Mouse (Mus musculus) embryonic fibroblast, embryonic 13.5 days (primary cell): Measurements from ENCODE around the gene Fam151b. TPM values are rescaled to one million over a fixed set of nuclear protein-coding genes. Genes with fewer than 3 reads are reported as not detected.

Source experiments
- H3K27ac ChIP-seq: 2 replicates; pipeline ENCODE4 v1.5.1; 2012; ENCODE audit warnings: low read length, control low read depth, inconsistent platforms; ENCODE audit not compliant: insufficient read depth
- H3K4me1 ChIP-seq: 2 replicates; pipeline ENCODE4 v1.6.1; 2011; ENCODE audit warnings: low read length; ENCODE audit not compliant: control insufficient read depth, insufficient read depth
- H3K4me3 ChIP-seq: 2 replicates; pipeline ENCODE4 v1.5.1; 2011; ENCODE audit warnings: mild to moderate bottlenecking, control low read depth, low read length; ENCODE audit not compliant: insufficient read depth
- CTCF ChIP-seq: IDR thresholded peaks from 2 replicates; pipeline ENCODE4 v1.5.1; 2011; ENCODE audit warnings: mild to moderate bottlenecking, control low read depth, low read length, moderate library complexity, borderline replicate concordance; ENCODE audit not compliant: insufficient read depth
- POLR2A ChIP-seq: IDR thresholded peaks from 2 replicates; pipeline ENCODE4 v1.6.1; 2011; ENCODE audit warnings: low read depth, mild to moderate bottlenecking, control low read depth, low read length, moderate library complexity
- polyA plus RNA-seq: library from polyadenylated mRNA; stranded (reverse); fragments of >200 nt; gene quantifications from 2 replicates; pipeline ENCODE4 v1.2.4, GENCODE M21; 2011; ENCODE audit warnings: low read depth; ENCODE audit not compliant: missing spikeins, insufficient read length

Gene Fam151b
- polyA plus RNA-seq, 1 experiment = 2.3 TPM

- H3K4me1 ChIP-seq = no peaks in the 10 kb centered on the region
- no peak overlapping the region for H3K27ac ChIP-seq
- TF ChIP-seq CTCF (no peak), POLR2A (no peak)
- H3K4me3 ChIP-seq = no peak overlapping the region
These were observed 60.1 kb downstream of the Fam151b start for GRCm38 (mm10) chr13:92423711-92424110.

GRCm38 (mm10) chr13:92419630-92420029, 64.2 kb downstream of the Fam151b start:
- Histone ChIP-seq H3K4me1 (no peaks in the 10 kb centered on the region), H3K27ac (no peak overlapping the region), H3K4me3 (no peak overlapping the region)
- TF ChIP-seq POLR2A (no peak), CTCF (no peak)

- Histone ChIP-seq H3K27ac (no peak overlapping the region), H3K4me3 (no peak overlapping the region), H3K4me1 (no peaks in the 10 kb centered on the region)
- TF ChIP-seq POLR2A (no peak), CTCF (no peak)
These were observed 73.3 kb downstream of the Fam151b start for GRCm38 (mm10) chr13:92410486-92410885.

- TF ChIP-seq CTCF = no peak
- no peak for TF ChIP-seq POLR2A
- Histone ChIP-seq H3K27ac (no peak overlapping the region), H3K4me3 (no peak overlapping the region)
These were observed 80.3 kb downstream of the Fam151b start for GRCm38 (mm10) chr13:92403496-92403895.

GRCm38 (mm10) chr13:92402063-92402462, 81.8 kb downstream of the Fam151b start:
- H3K4me3 ChIP-seq = no peak overlapping the region
- no peak overlapping the region for H3K27ac ChIP-seq
- TF ChIP-seq CTCF (no peak), POLR2A (no peak)
- H3K4me1 ChIP-seq = no peaks in the 10 kb centered on the region

More at GRCm38 (mm10) chr13:92403496-92403895, 80.3 kb downstream of the Fam151b start:
- no peaks in the 10 kb centered on the region for H3K4me1 ChIP-seq

Other genes with a start within 250 kb of the Fam151b start
- not detected in 2 replicates for gene Gm20379, start 178.0 kb downstream of the Fam151b start, polyA plus RNA-seq
- 6.3 and 7.6 TPM in 2 replicates for gene Dhfr, start 129.3 kb downstream of the Fam151b start, polyA plus RNA-seq
- gene Msh3, start 129.0 kb downstream of the Fam151b start, polyA plus RNA-seq = 8.1 and 14.0 TPM in 2 replicates
- not detected in 2 replicates for gene Ankrd34b, start 58.1 kb downstream of the Fam151b start, polyA plus RNA-seq
- 30.4 and 32.6 TPM in 2 replicates for gene Zfyve16, start 46.9 kb upstream of the Fam151b start, polyA plus RNA-seq
- not detected in 2 replicates for gene Spz1, start 92.2 kb upstream of the Fam151b start, polyA plus RNA-seq
- gene Serinc5, start 127.1 kb upstream of the Fam151b start, polyA plus RNA-seq = 13.3 and 17.5 TPM in 2 replicates